Mouse (Mus musculus): ENCODE data around the gene Gfod1. TPM values are rescaled to one million over a fixed set of nuclear protein-coding genes. Genes with fewer than 3 reads are reported as not detected.
A peak's percentile ranks its signal among the peaks of the same experiment; 100 is the strongest.

Gene Gfod1
- 1.5 TPM in 2 replicates for polyA plus RNA-seq (2016; fragmentation: Nextera tagmentation; extraction: Ambion mirVana)

DNA sequence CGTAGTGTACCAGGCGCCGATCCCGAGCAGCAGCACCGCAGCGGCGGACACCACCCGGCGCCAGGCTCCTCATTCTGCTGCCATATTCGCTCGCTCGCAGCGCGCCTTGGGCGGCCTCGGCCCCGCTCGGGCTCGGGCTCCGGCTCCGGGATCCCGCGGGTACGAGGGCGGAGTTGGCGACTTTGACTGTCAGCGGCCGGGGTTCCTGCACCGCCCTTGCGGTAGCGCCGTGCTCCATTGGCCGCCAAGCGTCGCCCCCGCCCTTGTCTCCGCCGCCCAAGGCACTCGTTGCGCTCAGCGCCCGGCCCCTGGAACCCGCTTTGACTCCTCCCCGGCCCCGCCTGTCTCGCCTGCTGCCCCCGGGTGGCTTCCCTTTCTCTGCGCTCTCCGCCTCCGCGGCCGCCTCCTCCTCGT is at the start of gene Gfod1:
Gene Gfod1, minus strand, starts transcription at position 155 of the 414 bp plus-strand sequence.
- 1% methylated on average over 53 of the region's 53 CpGs for WGBS
- peak; percentile 90 for ATAC-seq (ENCODE audit: low FRiP score, low read depth)
- Histone ChIP-seq H3K27me3 (replicated peaks) (peaks cover 39% of the 10 kb centered on the region), H3K4me3 (peak within 1 kb of the TSS; percentile 71), H3K9me3 (no peaks in the 10 kb centered on the region), H3K9ac (peak within 1 kb of the TSS; percentile 73), H3K36me3 (no peaks in the 10 kb centered on the region), H3K4me1 (peaks cover 22% of the 10 kb centered on the region), H3K27ac (peak within 1 kb of the TSS; percentile 64), H3K4me2 (replicated peaks) (peak within 1 kb of the TSS; percentile 98)

DNA sequence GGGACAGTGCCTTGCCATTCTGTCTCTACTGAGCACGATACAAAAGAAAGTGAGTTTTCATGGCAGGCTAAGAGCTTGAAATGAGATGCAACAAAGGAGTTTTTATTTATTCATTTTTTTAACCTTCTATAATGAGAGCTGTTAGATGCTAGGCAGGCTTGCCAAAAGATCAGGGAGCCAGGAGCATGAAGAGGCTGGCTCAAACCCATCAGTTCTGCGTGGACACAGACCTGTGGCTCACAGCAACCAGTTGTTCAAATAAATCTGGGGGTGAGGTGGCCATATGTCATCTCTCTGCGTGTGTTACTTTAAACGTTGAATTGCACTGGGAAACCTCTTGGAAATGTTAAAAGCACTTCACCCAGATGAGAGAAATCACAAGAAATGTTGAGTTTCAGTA is 49.4 kb upstream of the Gfod1 start:
- H3K36me3 ChIP-seq: no peaks in the 10 kb centered on the region
- 0 out of 2 replicates have a peak, but pooled peaks cover 4% of the 10 kb centered on the region for H3K4me1 ChIP-seq
- H3K9me3 ChIP-seq: no peaks in the 10 kb centered on the region
- H3K9ac ChIP-seq: no peak overlapping the region
- H3K4me3 ChIP-seq: no peak overlapping the region
- no peak overlapping the region for H3K27ac ChIP-seq
- H3K4me2 ChIP-seq (replicated peaks): no peak overlapping the region
- 65% methylated on average over 4 of the region's 4 CpGs for WGBS
- H3K27me3 ChIP-seq (replicated peaks): no peaks in the 10 kb centered on the region
- ATAC-seq (ENCODE audit: low FRiP score, low read depth): no peak

DNA sequence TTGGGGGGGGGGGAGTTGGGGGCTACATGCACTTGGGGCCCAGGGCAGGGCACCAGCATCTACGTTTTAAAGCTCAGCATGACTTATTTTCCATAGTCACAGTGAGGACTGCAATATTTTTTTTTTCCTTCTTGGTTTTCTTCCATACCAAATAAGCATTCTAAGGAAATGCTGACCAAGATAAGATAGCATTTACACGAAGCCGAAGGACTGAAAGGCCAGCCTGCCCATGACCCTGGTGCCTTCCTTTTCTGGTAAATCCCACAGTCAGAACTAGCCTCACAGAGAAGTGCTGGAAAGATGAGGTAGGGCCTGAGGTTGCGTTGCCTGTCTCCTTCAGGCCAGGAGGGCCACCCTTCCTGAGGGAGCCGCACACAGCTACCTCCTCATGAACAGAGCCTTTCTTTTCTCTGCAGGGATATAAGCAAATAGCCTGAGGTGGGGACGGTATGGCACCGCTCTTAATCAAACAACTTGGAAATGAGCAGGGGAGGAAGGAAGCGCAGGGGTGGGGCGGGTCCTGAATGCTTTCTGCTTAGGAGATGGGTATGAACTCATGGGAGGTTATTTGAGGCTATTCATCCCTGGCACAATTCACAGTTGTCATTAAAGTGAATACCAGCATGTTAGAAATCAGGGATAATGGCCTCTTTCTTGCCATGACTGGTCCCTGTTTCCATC is 46.7 kb upstream of the Gfod1 start:
- WGBS: 78% methylated on average over 9 of the region's 9 CpGs
- H3K9ac ChIP-seq: no peak overlapping the region
- H3K4me3 ChIP-seq: no peak overlapping the region
- H3K27me3 ChIP-seq (replicated peaks): no peaks in the 10 kb centered on the region
- 0 out of 2 replicates have a peak, but pooled peaks cover 4% of the 10 kb centered on the region for H3K4me1 ChIP-seq
- H3K4me2 ChIP-seq (replicated peaks): no peak overlapping the region
- H3K9me3 ChIP-seq: no peaks in the 10 kb centered on the region
- H3K27ac ChIP-seq: no peak overlapping the region
- no peaks in the 10 kb centered on the region for H3K36me3 ChIP-seq
- ATAC-seq (ENCODE audit: low FRiP score, low read depth): no peak

DNA sequence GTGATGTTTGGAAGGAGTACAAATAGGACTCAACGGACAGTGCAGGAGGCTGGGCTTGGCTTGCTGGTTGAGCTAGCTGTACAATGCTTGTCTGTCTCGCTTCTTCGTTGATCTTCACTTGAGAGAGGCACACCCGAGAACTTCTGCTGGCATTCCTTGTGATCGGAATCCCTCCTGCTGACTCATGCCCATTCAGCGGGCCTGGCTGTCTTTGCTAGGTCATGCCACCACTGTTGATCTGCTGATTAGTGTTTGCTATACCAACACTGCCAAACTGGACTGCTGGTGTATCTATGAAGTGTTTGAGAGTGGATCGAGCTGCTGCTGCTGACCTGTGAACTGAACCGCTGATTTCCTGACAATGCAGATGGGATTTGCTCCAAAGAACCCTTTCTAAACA is 45.4 kb upstream of the Gfod1 start:
- Histone ChIP-seq H3K9ac (no peak overlapping the region), H3K9me3 (no peaks in the 10 kb centered on the region), H3K4me2 (replicated peaks) (no peak overlapping the region), H3K4me3 (no peak overlapping the region), H3K27me3 (replicated peaks) (no peaks in the 10 kb centered on the region), H3K4me1 (0 out of 2 replicates have a peak, but pooled peaks cover 4% of the 10 kb centered on the region), H3K27ac (no peak overlapping the region), H3K36me3 (no peaks in the 10 kb centered on the region)
- WGBS: 87% methylated on average over 8 of the region's 8 CpGs
- ATAC-seq (ENCODE audit: low FRiP score, low read depth): no peak

GRCm38 (mm10) chr13:43346825-43347224 is 42.9 kb upstream of the Gfod1 start:
- ATAC-seq (ENCODE audit: low FRiP score, low read depth): no peak
- no peak overlapping the region for H3K4me3 ChIP-seq
- no peak overlapping the region for H3K9ac ChIP-seq
- no peaks in the 10 kb centered on the region for H3K27me3 ChIP-seq (replicated peaks)
- H3K4me2 ChIP-seq (replicated peaks): no peak overlapping the region
- no peaks in the 10 kb centered on the region for H3K9me3 ChIP-seq
- no peaks in the 10 kb centered on the region for H3K36me3 ChIP-seq
- H3K27ac ChIP-seq: no peak overlapping the region
- H3K4me1 ChIP-seq: 0 out of 2 replicates have a peak, but pooled peaks cover 4% of the 10 kb centered on the region

DNA sequence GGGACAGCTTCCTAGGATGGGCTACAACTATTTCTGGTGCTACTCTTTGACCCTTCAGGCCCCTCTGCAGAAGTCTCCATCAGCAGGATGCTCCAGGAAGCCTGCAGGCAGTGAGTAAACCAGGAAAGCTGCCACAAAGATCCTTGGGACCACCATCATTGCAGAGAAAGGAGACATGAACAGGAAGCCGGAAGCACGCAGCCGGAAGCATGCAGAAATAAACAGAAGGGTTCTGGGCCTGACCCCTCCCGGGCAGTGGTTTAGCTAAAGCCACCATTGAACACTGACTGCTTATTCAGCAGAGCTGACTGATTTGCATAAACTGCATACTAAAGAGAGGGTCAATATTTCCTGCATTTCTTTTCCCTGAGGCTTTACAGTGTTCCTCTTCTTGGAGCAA is 34.7 kb upstream of the Gfod1 start:
- Histone ChIP-seq H3K4me3 (no peak overlapping the region), H3K27ac (no peak overlapping the region), H3K27me3 (replicated peaks) (no peaks in the 10 kb centered on the region), H3K9ac (no peak overlapping the region), H3K4me2 (replicated peaks) (no peak overlapping the region), H3K9me3 (no peaks in the 10 kb centered on the region), H3K36me3 (no peaks in the 10 kb centered on the region), H3K4me1 (no peaks in the 10 kb centered on the region)
- no peak for ATAC-seq (ENCODE audit: low FRiP score, low read depth)
- 70% methylated on average over 4 of the region's 4 CpGs for WGBS

DNA sequence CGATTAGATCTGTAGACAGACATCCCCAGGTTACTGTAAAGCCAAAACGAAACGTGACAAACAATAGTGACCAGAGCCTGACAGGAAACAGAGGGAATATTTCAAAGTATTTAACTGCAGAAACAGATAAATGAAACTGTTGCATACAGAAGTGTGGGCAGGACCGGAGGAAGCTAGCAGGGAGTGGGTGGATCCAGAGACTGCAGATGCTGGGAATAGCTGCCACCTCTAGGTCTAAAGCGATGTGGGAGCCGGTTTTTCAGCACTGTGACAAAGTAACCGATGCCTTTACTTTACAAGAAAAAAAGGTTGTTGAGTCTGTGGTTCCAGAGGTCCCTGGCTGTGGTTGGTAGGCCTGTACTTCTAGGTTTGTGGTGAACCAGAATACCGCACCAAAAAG is 34.0 kb upstream of the Gfod1 start:
- H3K4me2 ChIP-seq (replicated peaks): no peak overlapping the region
- H3K9ac ChIP-seq: no peak overlapping the region
- H3K36me3 ChIP-seq: no peaks in the 10 kb centered on the region
- ATAC-seq (ENCODE audit: low FRiP score, low read depth): no peak
- H3K4me1 ChIP-seq: no peaks in the 10 kb centered on the region
- 94% methylated on average over 8 of the region's 8 CpGs for WGBS
- H3K4me3 ChIP-seq: no peak overlapping the region
- H3K27me3 ChIP-seq (replicated peaks): no peaks in the 10 kb centered on the region
- no peaks in the 10 kb centered on the region for H3K9me3 ChIP-seq
- no peak overlapping the region for H3K27ac ChIP-seq

GRCm38 (mm10) chr13:43336425-43337221 is 32.7 kb upstream of the Gfod1 start:
- ATAC-seq (ENCODE audit: low FRiP score, low read depth): no peak
- no peaks in the 10 kb centered on the region for H3K9me3 ChIP-seq
- no peak overlapping the region for H3K4me2 ChIP-seq (replicated peaks)
- no peak overlapping the region for H3K4me3 ChIP-seq
- H3K36me3 ChIP-seq: no peaks in the 10 kb centered on the region
- H3K9ac ChIP-seq: no peak overlapping the region
- no peak overlapping the region for H3K27ac ChIP-seq
- no peaks in the 10 kb centered on the region for H3K4me1 ChIP-seq
- 87% methylated on average over 12 of the region's 12 CpGs for WGBS
- H3K27me3 ChIP-seq (replicated peaks): no peaks in the 10 kb centered on the region

DNA sequence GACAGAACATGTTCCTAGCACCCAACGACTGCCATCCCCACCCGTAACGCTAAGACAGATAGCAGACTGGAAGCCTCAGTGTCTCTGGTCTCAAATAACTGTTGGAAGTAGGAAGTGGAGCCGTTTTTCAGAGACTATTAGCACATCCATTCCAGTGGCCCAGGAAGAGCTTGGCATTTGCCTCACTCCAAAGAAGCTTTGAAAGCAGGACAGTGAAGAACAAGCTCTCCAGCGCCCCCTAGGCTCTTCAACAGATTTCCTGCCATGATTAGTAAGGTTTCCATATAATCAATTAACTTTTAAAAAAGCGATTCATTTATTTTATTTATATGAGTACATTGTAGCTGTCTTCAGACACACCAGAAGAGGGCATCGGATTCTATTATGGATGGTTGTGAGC is 28.6 kb upstream of the Gfod1 start:
- Histone ChIP-seq H3K27ac (no peak overlapping the region), H3K36me3 (no peaks in the 10 kb centered on the region), H3K4me3 (no peak overlapping the region), H3K9me3 (no peaks in the 10 kb centered on the region), H3K27me3 (replicated peaks) (no peaks in the 10 kb centered on the region), H3K9ac (no peak overlapping the region), H3K4me1 (no peaks in the 10 kb centered on the region), H3K4me2 (replicated peaks) (no peak overlapping the region)
- WGBS: 50% methylated on average over 7 of the region's 7 CpGs
- ATAC-seq (ENCODE audit: low FRiP score, low read depth): no peak

GRCm38 (mm10) chr13:43331721-43332444 is 27.9 kb upstream of the Gfod1 start:
- no peak for ATAC-seq (ENCODE audit: low FRiP score, low read depth)

GRCm38 (mm10) chr13:43325427-43325826 is 21.5 kb upstream of the Gfod1 start:
- 70% methylated on average over 1 of the region's 1 CpGs for WGBS
- ATAC-seq (ENCODE audit: low FRiP score, low read depth): no peak
- no peak overlapping the region for H3K4me2 ChIP-seq (replicated peaks)
- H3K27ac ChIP-seq: no peak overlapping the region
- no peaks in the 10 kb centered on the region for H3K9me3 ChIP-seq
- H3K9ac ChIP-seq: no peak overlapping the region
- H3K27me3 ChIP-seq (replicated peaks): no peaks in the 10 kb centered on the region; the same call in 1 of the 2 replicates
- H3K4me3 ChIP-seq: no peak overlapping the region
- no peaks in the 10 kb centered on the region for H3K36me3 ChIP-seq
- no peaks in the 10 kb centered on the region for H3K4me1 ChIP-seq

More at GRCm38 (mm10) chr13:43331721-43332444, 27.9 kb upstream of the Gfod1 start:
- no peak overlapping the region for H3K27ac ChIP-seq
- no peak overlapping the region for H3K4me2 ChIP-seq (replicated peaks)
- H3K36me3 ChIP-seq: no peaks in the 10 kb centered on the region
- no peaks in the 10 kb centered on the region for H3K27me3 ChIP-seq (replicated peaks)
- H3K4me1 ChIP-seq: no peaks in the 10 kb centered on the region
- no peak overlapping the region for H3K9ac ChIP-seq
- 74% methylated on average over 11 of the region's 11 CpGs for WGBS
- H3K9me3 ChIP-seq: no peaks in the 10 kb centered on the region
- H3K4me3 ChIP-seq: no peak overlapping the region

- no peak for ATAC-seq (ENCODE audit: low FRiP score, low read depth)
- no peaks in the 10 kb centered on the region for H3K4me1 ChIP-seq
- no peaks in the 10 kb centered on the region for H3K36me3 ChIP-seq
- H3K9ac ChIP-seq: no peak overlapping the region
- H3K4me2 ChIP-seq (replicated peaks): no peak overlapping the region
- no peaks in the 10 kb centered on the region; the same call in 1 of the 2 replicates for H3K27me3 ChIP-seq (replicated peaks)
- WGBS: 73% methylated on average over 2 of the region's 2 CpGs
- H3K9me3 ChIP-seq: no peaks in the 10 kb centered on the region
- no peak overlapping the region for H3K27ac ChIP-seq
- no peak overlapping the region for H3K4me3 ChIP-seq
Observed at GRCm38 (mm10) chr13:43321492-43321891, 17.5 kb upstream of the Gfod1 start.

Data from neural tube, embryonic 12.5 days (tissue).